Mouse (Mus musculus): ENCODE data around the gene Gramd4.
"Not testable (repeated sequence)": the region's sequence is repeated elsewhere in the genome, so short reads cannot be mapped to it uniquely, and the experiment has no call there.

Gene Gramd4

DNA sequence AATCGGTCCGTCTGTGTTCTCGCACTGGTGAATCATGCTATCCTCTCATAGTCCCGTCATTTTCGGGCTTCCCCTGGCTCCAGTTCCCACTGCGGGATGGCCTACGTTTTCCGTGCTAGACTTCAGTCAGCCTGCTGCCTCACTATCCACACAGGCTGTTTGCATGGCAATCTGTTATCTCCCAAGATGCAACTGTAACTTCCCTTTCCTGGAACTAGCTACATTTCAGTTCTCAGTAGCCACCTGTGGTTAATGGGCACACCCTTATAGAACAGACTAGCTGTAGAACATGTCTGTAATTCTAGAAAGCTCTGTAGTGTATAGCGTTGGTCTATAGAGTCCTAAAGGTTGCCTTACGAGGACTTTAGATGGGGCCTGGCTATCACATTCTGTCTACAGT is 6.3 kb upstream of the Gramd4 start:
- DNase-seq (ENCODE audit: low read depth, low spot score), result peak; percentile 58

- DNase-seq (ENCODE audit: low read depth, low spot score), result no peak
Observed at GRCm38 (mm10) chr15:86051878-86052478, 5.5 kb upstream of the Gramd4 start.

GRCm38 (mm10) chr15:86053890-86054536 is 3.5 kb upstream of the Gramd4 start:
- peak; percentile 80 for DNase-seq (ENCODE audit: low read depth, low spot score)

DNA sequence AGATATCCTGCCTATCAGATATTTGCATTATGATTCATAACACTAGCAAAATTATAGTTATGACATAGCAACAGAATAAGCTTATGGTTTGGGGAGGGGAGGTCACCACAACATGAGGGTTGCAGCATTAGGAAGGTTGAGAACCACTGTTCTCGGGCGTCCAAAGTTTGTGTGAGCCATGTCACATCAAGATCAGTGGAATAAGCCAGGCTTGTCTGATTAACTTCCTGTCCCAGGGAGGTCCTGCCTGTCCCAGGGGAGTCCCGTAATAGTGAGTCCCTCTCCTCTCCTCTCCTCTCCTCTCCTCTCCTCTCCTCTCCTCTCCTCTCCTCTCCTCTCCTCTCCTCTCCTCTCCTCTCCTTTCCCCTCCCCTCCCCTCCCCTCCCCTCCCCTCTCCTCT is 2.6 kb upstream of the Gramd4 start:
- DNase-seq (ENCODE audit: low read depth, low spot score), result not testable (repeated sequence)

- DNase-seq (ENCODE audit: low read depth, low spot score), result no peak
Observed at GRCm38 (mm10) chr15:86056221-86056760, 1.2 kb upstream of the Gramd4 start.

GRCm38 (mm10) chr15:86057908-86058307 is 413 bp downstream of the Gramd4 start:
- DNase-seq (ENCODE audit: low read depth, low spot score), result no peak

DNA sequence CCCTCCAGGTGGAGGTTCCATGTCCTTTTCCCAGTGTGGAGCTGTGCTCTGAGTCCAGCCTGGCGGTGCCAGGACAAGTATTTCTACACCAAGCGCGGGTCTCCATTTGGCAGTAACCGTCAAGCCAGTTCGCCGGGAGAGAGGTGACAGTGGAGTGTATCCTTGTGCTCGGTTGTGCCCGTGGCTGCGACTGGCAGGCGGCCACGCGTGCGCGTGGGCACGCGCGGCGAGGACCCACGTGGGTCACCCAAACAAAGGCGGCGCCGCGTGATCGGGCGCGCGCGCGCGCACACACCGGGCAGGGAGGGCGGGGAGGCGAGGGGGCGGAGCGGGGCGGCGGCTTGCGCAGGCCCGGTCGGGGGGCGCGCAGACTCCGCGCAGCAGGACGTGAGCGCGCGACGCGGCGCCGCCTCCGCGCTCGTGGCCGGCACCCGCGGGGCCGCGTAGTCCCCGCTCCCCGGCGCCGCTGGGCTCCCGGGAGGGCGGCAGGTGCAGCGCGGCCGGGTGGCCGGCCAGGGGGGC is 960 bp downstream of the Gramd4 start:
- DNase-seq (ENCODE audit: low read depth, low spot score), result peak; percentile 92

DNA sequence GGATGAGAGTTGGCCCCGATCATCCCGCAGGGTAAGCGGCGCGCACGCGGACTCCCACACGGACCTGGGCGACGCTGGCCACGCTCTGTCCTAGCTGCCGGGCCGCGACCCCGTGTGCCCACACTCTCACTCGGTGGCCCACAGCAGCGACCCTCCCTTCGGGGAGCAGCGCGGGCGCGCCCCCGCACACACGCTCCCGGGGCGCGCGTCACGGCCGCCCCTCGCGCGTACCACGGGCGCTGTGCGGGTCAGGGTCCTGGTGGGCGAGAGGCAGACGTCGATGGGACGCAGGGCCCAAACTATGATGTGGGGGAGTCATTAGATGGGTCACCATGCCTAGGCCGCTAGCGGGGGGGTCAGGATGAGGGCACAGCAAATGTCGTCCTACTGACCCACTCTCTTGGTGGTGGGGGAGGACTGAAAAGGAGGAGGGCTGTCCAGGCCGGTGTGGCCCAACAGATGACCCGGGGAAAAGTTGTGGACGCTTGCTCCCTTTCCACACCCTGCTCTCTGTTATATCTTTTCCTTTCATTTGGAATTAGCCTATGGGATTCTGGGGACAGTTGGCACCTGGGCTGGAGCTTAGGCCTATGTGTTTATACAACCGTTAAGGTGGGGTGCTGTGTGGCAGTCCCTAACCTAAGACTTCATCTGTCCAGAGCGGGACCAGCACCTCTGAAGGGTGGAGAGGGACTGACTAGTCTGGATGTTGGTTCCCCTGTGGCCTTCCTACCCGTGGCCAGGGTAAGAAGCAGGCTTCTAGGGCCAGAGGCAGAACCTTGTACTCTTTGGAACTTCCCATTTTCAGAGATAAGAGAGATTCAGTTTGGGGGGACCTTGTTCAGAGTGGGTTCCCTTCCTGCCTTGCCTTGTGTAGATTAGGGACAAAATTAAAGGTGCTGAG is 1.7 kb downstream of the Gramd4 start:
- DNase-seq (ENCODE audit: low read depth, low spot score), result peak; percentile 49

DNA sequence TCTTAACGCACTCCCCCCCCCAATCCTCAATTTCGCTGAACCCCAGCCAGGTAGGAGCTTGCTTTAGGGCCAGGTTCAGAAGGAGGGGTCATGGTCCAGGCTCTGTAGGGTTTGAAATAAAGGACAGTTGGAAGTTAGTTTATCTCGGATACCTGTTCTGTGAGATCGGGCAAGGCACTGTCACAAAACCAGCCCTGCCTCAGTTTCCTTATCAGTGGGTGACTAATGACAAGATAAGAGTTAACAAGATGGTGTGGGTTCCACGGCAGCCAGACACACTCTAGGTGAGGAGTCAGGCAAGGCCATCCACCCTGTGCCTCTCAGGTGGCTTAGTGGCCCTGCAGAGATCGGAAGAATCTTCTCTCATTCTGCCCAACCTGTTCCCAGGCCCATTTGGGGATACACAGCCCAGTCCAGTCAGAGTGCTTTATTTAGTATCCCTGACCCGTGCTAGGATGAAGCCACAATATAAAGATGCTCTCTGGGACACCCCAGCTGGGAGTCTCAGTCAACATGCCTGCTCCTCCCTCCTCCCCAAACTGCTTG is 2.4 kb downstream of the Gramd4 start:
- no peak for DNase-seq (ENCODE audit: low read depth, low spot score)

GRCm38 (mm10) chr15:86060581-86060980 is 3.1 kb downstream of the Gramd4 start:
- no peak for DNase-seq (ENCODE audit: low read depth, low spot score)

DNA sequence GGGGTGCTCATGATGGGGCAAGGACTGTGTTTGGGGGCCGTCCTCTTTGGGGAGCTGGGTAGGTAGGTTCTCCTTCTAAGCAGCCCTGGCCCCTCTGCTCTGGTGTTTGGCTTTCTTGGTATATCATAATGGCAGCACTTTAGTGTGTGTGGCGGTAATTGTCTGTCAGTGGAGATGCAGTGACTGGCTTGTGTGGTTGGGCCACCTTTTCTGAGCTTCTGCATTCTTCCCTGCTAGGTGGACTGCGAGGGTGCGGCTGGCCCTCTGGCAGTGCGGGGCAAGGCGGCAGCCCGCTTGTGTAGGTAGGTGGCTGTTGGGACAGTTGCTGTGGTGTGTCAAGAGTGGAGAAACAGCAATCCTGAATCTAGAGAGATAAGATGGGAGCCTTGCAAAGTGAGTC is 3.7 kb downstream of the Gramd4 start:
- DNase-seq (ENCODE audit: low read depth, low spot score), result no peak

DNA sequence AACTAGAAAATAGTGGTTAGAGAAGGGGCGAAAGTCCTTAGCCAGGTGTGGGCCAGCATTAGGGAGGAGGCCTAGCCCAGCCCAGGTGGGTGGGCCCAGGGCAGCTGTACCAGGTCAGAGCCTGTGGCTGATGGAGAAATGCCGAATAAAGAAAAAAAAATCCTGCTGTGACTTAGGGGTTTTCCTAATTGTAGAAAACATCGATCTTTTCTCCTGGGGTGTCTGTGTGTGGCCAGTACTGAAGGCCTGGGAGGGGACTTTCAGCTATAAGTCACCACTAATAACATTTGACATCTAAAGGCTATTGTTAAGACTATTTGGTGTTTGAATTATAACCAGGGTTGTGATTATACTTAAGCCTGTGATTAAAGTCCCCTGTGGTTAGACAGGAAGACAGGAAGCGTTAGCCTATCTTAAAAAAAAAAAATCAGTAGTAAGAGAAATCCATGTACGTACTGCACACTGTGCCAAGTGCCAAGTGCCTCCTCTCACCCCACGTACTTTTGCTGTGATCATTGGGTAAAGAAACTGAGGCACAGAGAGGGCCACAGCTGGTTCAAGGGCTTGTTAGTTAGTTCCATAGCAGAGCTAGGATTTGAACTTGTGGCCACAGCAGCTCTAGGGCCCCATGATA is 4.5 kb downstream of the Gramd4 start:
- DNase-seq (ENCODE audit: low read depth, low spot score), result peak; percentile 48

- no peak for DNase-seq (ENCODE audit: low read depth, low spot score)
Observed at GRCm38 (mm10) chr15:86064191-86064849, 6.8 kb downstream of the Gramd4 start.

DNA sequence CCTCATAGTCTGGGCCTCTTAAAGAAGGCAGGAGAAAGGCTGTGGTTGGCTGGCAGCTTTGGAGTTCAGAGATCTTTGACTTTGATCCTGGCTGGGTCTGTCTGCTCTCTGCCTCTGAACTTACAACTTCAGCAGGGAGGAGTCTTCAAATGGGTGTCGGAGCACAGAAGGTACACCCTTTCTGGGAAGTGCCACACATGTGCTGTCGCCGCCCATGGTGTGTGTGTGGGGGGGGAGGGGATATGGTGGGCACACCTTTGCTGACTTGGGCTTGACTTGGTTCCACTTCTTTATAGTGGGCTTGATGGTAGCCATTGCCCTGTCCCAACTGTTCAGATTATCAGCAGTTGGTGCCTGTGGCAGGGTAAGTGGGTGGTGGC is 7.3 kb downstream of the Gramd4 start:
- DNase-seq (ENCODE audit: low read depth, low spot score), result peak; percentile 70

- no peak for DNase-seq (ENCODE audit: low read depth, low spot score)
Observed at GRCm38 (mm10) chr15:86065367-86065766, 7.9 kb downstream of the Gramd4 start.

DNA sequence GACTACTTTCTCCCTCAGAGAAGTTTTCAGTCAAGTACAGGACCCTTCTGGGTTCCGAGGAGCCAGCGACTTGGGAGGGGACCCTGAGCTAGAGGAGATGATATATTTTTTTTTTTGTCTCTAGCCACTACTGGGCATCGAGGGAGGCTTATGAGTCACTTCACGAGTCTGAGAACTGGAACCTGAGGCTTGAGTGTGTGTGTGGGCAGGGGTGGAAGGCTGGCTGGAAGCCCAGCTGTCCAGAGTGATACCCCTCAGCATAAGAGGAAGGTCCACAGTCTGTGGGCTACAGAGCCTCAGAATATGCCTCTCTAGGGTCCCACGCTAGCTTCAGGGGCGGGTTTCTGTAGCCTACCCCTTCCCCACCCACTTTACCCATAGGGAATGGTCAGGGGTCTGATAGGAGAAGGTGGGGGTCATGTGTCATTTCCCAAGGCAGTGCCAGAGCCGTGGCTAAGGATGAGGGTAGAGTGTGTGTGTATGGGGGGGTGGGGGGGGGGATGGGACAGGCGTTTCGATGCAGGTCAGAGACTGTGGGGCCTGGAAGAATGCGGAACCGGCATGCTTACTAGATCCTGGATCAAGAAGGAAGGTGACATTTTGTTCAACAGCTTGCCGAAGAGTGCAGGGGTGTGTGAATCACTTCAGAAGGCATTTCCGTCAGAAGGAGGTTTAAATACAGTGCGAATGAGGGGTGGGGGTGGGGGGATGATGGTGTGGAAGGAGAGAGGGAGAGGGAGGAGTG is 9.5 kb downstream of the Gramd4 start:
- DNase-seq (ENCODE audit: low read depth, low spot score), result no peak

GRCm38 (mm10) chr15:86067581-86067910 is 10.1 kb downstream of the Gramd4 start:
- DNase-seq (ENCODE audit: low read depth, low spot score), result peak; percentile 93

GRCm38 (mm10) chr15:86067941-86068495 is 10.5 kb downstream of the Gramd4 start:
- DNase-seq (ENCODE audit: low read depth, low spot score), result no peak

GRCm38 (mm10) chr15:86069011-86069791 is 11.7 kb downstream of the Gramd4 start:
- no peak for DNase-seq (ENCODE audit: low read depth, low spot score)
